Mouse (Mus musculus): ENCODE results near the gene Rgs17. TPM values are rescaled to one million over a fixed set of nuclear protein-coding genes. Genes with fewer than 3 reads are reported as not detected.

Rgs17 gene
- polyA plus RNA-seq, 1 experiment: 0.03 TPM

DNA sequence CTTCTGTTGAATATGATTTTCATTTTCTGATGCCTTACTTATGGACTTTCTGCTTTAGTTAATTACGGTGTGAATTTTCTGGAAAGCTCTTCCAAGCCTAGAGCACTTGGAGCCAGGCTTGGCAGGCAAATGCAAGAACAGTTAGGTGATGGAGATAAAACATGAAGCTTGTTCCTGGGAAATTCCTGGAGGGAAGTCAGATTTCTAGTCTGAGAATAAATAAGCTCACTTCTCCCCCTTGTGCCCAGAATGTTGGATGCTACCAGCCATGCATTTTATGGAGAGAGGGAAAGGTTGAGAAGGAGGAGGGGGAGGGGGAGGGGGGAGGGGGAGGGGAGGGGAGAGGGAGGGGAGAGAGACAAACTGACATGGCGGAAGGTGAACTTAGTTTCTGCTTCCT, 17.8 kb downstream of the Rgs17 start:
- H3K36me3 ChIP-seq (ENCODE audit: control insufficient read depth, insufficient read depth, low read length): no peaks in the 10 kb centered on the region
- H3K4me1 ChIP-seq (ENCODE audit: control insufficient read depth, insufficient read depth, insufficient read length, low read length): no peaks in the 10 kb centered on the region
- no peaks in the 10 kb centered on the region for H3K27me3 ChIP-seq (ENCODE audit: control insufficient read depth, insufficient read depth, low read length)
- TF ChIP-seq POLR2A (IDR thresholded peaks at IDR 0.05; ENCODE audit: low read depth, low read length): no peak
- TF ChIP-seq CTCF (IDR thresholded peaks at IDR 0.05; ENCODE audit: extremely low read depth, insufficient read length, insufficient replicate concordance, low read depth, low read length): no peak
- H3K27ac ChIP-seq (ENCODE audit: insufficient read depth, low read depth, low read length): no peak overlapping the region
- no peak overlapping the region for H3K4me3 ChIP-seq (ENCODE audit: low read depth, low read length)
- 83% methylated on average over 2 of the region's 2 CpGs for WGBS

DNA sequence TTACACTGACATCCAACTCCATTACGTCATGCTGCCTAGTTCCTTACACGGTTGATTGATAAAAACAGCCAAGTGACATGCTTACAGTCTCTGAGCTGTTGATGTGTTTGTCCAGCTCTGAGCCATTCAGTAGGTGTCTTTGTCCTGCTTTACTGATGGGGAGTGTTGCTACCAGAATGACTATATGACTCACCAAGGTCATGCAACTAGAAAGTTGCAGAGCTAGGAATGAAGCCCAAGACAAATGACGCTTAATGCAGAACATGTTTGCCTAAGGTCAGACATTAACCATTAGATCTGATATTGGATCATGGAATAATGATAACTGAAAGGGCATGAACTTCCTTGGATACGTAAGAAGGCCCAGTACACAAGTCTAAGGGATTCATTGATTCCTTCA, 20.4 kb downstream of the Rgs17 start:
- Histone ChIP-seq H3K4me3 (ENCODE audit: low read depth, low read length) (no peak overlapping the region), H3K27me3 (ENCODE audit: control insufficient read depth, insufficient read depth, low read length) (no peaks in the 10 kb centered on the region), H3K4me1 (ENCODE audit: control insufficient read depth, insufficient read depth, insufficient read length, low read length) (no peaks in the 10 kb centered on the region), H3K27ac (ENCODE audit: insufficient read depth, low read depth, low read length) (no peak overlapping the region), H3K36me3 (ENCODE audit: control insufficient read depth, insufficient read depth, low read length) (no peaks in the 10 kb centered on the region)
- 35% methylated on average over 4 of the region's 4 CpGs for WGBS
- TF ChIP-seq POLR2A (IDR thresholded peaks at IDR 0.05; ENCODE audit: low read depth, low read length) (no peak), CTCF (IDR thresholded peaks at IDR 0.05; ENCODE audit: extremely low read depth, insufficient read length, insufficient replicate concordance, low read depth, low read length) (no peak)

DNA sequence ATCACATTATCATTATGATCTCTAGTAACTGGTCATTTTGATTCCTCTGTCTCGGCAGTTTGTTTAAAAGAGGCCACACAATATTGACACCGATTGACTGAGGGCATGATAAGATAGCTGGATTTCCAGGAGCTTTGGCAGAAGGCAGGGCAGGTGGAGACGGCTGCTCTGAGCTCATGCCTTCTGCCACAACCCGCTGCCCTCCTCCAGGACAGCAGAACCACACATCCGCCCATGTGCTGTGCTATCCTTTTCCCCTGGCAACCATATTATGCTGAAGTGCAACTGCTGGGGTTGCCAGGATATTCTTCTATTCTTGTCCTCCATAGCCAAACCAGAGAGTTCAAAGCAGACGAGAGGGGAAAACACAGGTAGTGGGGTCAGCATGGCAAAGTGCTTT, 21.5 kb downstream of the Rgs17 start:
- TF ChIP-seq CTCF (IDR thresholded peaks at IDR 0.05; ENCODE audit: extremely low read depth, insufficient read length, insufficient replicate concordance, low read depth, low read length): no peak
- no peak for TF ChIP-seq POLR2A (IDR thresholded peaks at IDR 0.05; ENCODE audit: low read depth, low read length)
- Histone ChIP-seq H3K4me3 (ENCODE audit: low read depth, low read length) (no peak overlapping the region), H3K4me1 (ENCODE audit: control insufficient read depth, insufficient read depth, insufficient read length, low read length) (no peaks in the 10 kb centered on the region), H3K27ac (ENCODE audit: insufficient read depth, low read depth, low read length) (no peak overlapping the region), H3K36me3 (ENCODE audit: control insufficient read depth, insufficient read depth, low read length) (no peaks in the 10 kb centered on the region), H3K27me3 (ENCODE audit: control insufficient read depth, insufficient read depth, low read length) (no peaks in the 10 kb centered on the region)
- WGBS: 37% methylated on average over 6 of the region's 6 CpGs

DNA sequence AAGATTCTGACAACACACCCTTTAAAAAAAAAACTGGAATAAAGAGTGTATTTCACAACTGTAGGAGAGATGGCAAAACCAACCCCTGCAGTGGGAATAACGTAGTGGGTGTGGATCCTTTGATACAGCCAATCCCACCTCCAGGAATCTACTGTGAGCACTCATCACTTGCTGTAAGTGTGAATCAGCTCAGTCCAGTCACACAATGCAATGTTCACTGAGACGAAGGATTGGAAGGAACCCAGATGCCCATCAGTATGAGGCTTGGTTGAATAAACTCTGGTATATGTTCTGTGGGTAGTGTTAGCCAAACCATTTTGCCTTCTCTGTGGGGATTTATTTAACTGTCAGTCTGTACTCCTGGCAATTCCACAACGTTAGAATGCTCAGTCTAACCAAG, 45.1 kb downstream of the Rgs17 start:
- TF ChIP-seq CTCF (IDR thresholded peaks at IDR 0.05; ENCODE audit: extremely low read depth, insufficient read length, insufficient replicate concordance, low read depth, low read length) (no peak), POLR2A (IDR thresholded peaks at IDR 0.05; ENCODE audit: low read depth, low read length) (no peak)
- WGBS: 65% methylated on average over 3 of the region's 3 CpGs

DNA sequence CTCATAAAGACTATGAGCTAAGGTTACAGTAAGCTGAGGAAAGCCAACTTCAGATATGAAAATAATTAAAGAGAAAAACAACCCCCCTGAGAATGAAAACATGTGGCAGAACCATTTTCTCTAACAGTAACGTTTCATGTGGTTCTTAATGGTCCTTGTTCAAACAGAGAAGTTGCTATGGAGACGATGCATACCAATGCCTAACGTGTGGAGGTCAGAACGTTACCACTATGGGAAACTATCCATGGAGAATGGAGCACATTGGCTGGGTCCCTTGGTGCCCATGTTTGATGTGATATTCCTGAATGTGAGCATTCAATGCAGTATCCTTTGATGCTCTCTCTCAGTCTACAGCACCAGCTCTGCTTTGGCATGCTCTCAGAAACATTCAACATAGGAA, 51.1 kb downstream of the Rgs17 start:
- no peaks in the 10 kb centered on the region for H3K27me3 ChIP-seq (ENCODE audit: control insufficient read depth, insufficient read depth, low read length)
- 36% methylated on average over 4 of the region's 4 CpGs for WGBS
- H3K27ac ChIP-seq (ENCODE audit: insufficient read depth, low read depth, low read length): no peak overlapping the region
- H3K36me3 ChIP-seq (ENCODE audit: control insufficient read depth, insufficient read depth, low read length): no peaks in the 10 kb centered on the region
- H3K4me3 ChIP-seq (ENCODE audit: low read depth, low read length): no peak overlapping the region
- no peak for TF ChIP-seq POLR2A (IDR thresholded peaks at IDR 0.05; ENCODE audit: low read depth, low read length)
- no peak for TF ChIP-seq CTCF (IDR thresholded peaks at IDR 0.05; ENCODE audit: extremely low read depth, insufficient read length, insufficient replicate concordance, low read depth, low read length)
- H3K4me1 ChIP-seq (ENCODE audit: control insufficient read depth, insufficient read depth, insufficient read length, low read length): no peaks in the 10 kb centered on the region

More for the DNA sequence above, 45.1 kb downstream of the Rgs17 start:
- Histone ChIP-seq H3K36me3 (ENCODE audit: control insufficient read depth, insufficient read depth, low read length) (no peaks in the 10 kb centered on the region), H3K4me1 (ENCODE audit: control insufficient read depth, insufficient read depth, insufficient read length, low read length) (no peaks in the 10 kb centered on the region), H3K27me3 (ENCODE audit: control insufficient read depth, insufficient read depth, low read length) (no peaks in the 10 kb centered on the region), H3K27ac (ENCODE audit: insufficient read depth, low read depth, low read length) (no peak overlapping the region), H3K4me3 (ENCODE audit: low read depth, low read length) (no peak overlapping the region)

DNA sequence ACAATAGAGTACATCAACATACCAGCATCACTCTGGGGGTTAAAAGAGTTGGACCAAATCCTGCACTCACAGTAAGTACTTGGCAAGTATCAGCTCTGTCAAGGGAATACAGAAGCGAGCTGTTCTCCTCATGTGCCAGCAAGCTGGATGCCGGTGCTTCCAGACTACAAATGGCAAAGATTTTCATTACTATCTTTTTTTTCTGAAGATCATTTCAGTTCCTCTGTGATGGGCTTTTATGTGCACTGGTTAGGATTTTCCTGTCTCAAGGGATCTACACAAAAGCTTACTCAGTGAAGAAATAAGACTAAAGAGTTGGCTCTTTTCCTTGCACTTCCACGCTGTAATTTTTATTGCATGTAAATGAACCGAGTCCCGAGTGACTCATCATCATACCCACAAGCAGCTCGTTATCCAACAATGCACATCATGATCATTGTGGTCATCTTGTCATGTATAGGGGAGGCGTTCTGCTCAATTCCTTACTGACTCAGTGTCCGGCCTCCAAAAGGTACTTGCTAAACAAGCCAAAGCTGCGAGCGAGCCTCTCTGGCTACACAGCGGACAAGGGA, 54.1 kb downstream of the Rgs17 start:
- H3K36me3 ChIP-seq (ENCODE audit: control insufficient read depth, insufficient read depth, low read length): no peaks in the 10 kb centered on the region
- no peaks in the 10 kb centered on the region for H3K27me3 ChIP-seq (ENCODE audit: control insufficient read depth, insufficient read depth, low read length)
- no peak overlapping the region for H3K27ac ChIP-seq (ENCODE audit: insufficient read depth, low read depth, low read length)
- H3K4me1 ChIP-seq (ENCODE audit: control insufficient read depth, insufficient read depth, insufficient read length, low read length): no peaks in the 10 kb centered on the region
- H3K4me3 ChIP-seq (ENCODE audit: low read depth, low read length): no peak overlapping the region
- TF ChIP-seq CTCF (IDR thresholded peaks at IDR 0.05; ENCODE audit: extremely low read depth, insufficient read length, insufficient replicate concordance, low read depth, low read length): no peak
- TF ChIP-seq POLR2A (IDR thresholded peaks at IDR 0.05; ENCODE audit: low read depth, low read length): no peak
- 65% methylated on average over 11 of the region's 11 CpGs for WGBS

DNA sequence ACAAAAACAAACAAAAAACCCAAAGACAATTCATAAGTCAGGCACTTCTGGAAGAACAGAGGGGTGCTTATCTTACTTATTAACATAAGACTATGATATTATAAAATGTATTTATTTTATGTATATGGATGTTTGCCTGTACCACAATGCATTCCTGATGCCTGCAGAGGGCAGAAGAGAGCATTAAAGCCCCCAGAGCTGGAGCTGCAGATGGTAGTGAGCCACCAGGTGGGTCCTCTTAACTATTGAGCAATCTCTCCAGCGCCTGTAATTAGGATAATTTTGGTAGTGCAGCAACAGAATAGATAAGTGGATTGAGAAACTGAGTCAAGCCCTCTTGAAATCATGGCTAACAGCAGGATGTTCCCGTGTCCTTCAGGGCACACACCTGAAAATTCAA, 56.2 kb downstream of the Rgs17 start:
- TF ChIP-seq CTCF (IDR thresholded peaks at IDR 0.05; ENCODE audit: extremely low read depth, insufficient read length, insufficient replicate concordance, low read depth, low read length): no peak
- TF ChIP-seq POLR2A (IDR thresholded peaks at IDR 0.05; ENCODE audit: low read depth, low read length): no peak
- Histone ChIP-seq H3K36me3 (ENCODE audit: control insufficient read depth, insufficient read depth, low read length) (no peaks in the 10 kb centered on the region), H3K4me3 (ENCODE audit: low read depth, low read length) (no peak overlapping the region), H3K27me3 (ENCODE audit: control insufficient read depth, insufficient read depth, low read length) (no peaks in the 10 kb centered on the region), H3K27ac (ENCODE audit: insufficient read depth, low read depth, low read length) (no peak overlapping the region), H3K4me1 (ENCODE audit: control insufficient read depth, insufficient read depth, insufficient read length, low read length) (no peaks in the 10 kb centered on the region)
- WGBS: 58% methylated on average over 2 of the region's 2 CpGs
